Comparison of ENCODE assay signal across 8 mouse cellular contexts in the genomic region with DNA sequence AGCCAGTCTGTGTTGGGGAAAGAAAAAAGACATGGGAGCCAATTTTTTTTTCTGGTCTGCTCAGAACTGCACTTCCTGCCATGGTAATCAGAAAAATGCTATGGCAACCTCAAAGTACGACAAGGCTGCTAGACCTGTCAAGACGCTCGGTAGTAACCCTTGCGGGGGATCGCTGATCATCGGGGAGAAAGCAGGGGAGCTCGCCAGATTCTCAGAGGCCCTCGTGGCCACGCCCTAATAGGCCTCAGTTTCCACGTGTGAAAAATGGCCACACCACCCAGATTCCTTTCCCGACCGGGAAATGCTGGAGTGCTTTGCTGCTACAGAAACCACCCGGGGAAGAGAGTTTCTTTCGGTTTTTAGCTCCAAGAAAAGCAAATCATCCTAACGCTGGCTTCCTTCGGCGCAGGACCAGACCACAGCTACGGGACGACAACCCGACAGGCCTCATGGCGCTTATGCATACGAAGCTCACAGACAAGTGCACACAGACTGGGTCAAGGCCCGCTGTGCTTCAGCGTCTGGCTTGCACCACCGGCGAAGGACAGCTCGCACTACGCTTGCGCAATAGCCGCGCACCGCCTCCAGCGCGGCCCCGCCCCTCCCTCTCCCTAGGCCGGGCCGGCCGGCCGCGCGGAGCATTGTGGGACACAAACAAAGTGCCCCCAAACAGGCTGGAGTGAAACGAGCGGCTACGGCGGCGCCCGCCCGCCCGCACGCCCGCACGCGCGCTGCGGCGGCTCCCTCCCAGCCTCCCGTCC. TPM values are rescaled to one million over a fixed set of nuclear protein-coding genes. Genes with fewer than 3 reads are reported as not detected.
DNase-seq lines count a peak whose midpoint lies in the region; ATAC-seq and TF ChIP-seq lines count a peak whose summit lies in the region.

No protein-coding gene starts in this region.

- H3K4me2 ChIP-seq in forebrain, embryonic 11.5 days (ENCODE audit: low read depth, low read length, severe bottlenecking) = peak overlapping the region; percentile 74
- peak overlapping the region; percentile 81 for H3K4me2 ChIP-seq in heart, postnatal 0 days (ENCODE audit: low read depth, low read length)
- H3K4me2 ChIP-seq in liver, embryonic 16.5 days (ENCODE audit: low read depth, low read length) = peak overlapping the region; percentile 94
- peak overlapping the region; percentile 89 for H3K4me2 ChIP-seq in neural tube, embryonic 13.5 days

- no peaks in the 10 kb centered on the region for H3K27me3 ChIP-seq in forebrain, embryonic 11.5 days (ENCODE audit: control insufficient read depth, insufficient read depth, low read length)
- no peaks in the 10 kb centered on the region for H3K27me3 ChIP-seq in heart, postnatal 0 days (ENCODE audit: control insufficient read depth, insufficient read depth, low read length)
- no peaks in the 10 kb centered on the region for H3K27me3 ChIP-seq in liver, embryonic 16.5 days (ENCODE audit: control insufficient read depth, insufficient read depth, low read depth, low read length)
- no peaks in the 10 kb centered on the region for H3K27me3 ChIP-seq in neural tube, embryonic 13.5 days
- no peaks in the 10 kb centered on the region for H3K27me3 ChIP-seq in testis, adult 2 months (ENCODE audit: control insufficient read depth, insufficient read depth, low read length)

- ATAC-seq in forebrain, embryonic 11.5 days (replicated peaks; ENCODE audit: low FRiP score) = peak; percentile 96
- ATAC-seq in heart, postnatal 0 days (ENCODE audit: insufficient read depth, low read depth) = peak; percentile 96
- ATAC-seq in liver, embryonic 16.5 days (ENCODE audit: low read depth) = peak; percentile 87
- ATAC-seq in neural tube, embryonic 13.5 days (ENCODE audit: low read depth) = peak; percentile 97

- WGBS in forebrain, embryonic 11.5 days = under 1% methylated on average over 42 of the region's 57 CpGs
- WGBS in heart, postnatal 0 days = under 1% methylated on average over 44 of the region's 57 CpGs
- WGBS in liver, embryonic 16.5 days (ENCODE audit: insufficient replicate concordance) = under 1% methylated on average over 57 of the region's 57 CpGs
- WGBS in neural tube, embryonic 13.5 days = under 1% methylated on average over 45 of the region's 57 CpGs

- no peaks in the 10 kb centered on the region for H3K36me3 ChIP-seq in forebrain, embryonic 11.5 days (ENCODE audit: control insufficient read depth, insufficient read depth, low read length)
- H3K36me3 ChIP-seq in heart, postnatal 0 days (replicated peaks; ENCODE audit: control insufficient read depth, insufficient read depth, low read length) = no peaks in the 10 kb centered on the region
- H3K36me3 ChIP-seq in liver, embryonic 16.5 days (ENCODE audit: control insufficient read depth, insufficient read depth) = no peaks in the 10 kb centered on the region
- peaks cover 7% of the 10 kb centered on the region; the same call in 1 of the 2 replicates for H3K36me3 ChIP-seq in neural tube, embryonic 13.5 days
- peaks cover 1% of the 10 kb centered on the region; the same call in 1 of the 2 replicates for H3K36me3 ChIP-seq in testis, adult 2 months (ENCODE audit: control insufficient read depth, insufficient read depth, low read length)

- H3K27ac ChIP-seq in forebrain, embryonic 11.5 days (ENCODE audit: low read depth, low read length) = peak overlapping the region; percentile 97
- H3K27ac ChIP-seq in heart, postnatal 0 days (ENCODE audit: low read depth) = peak overlapping the region; percentile 98
- H3K27ac ChIP-seq in liver, embryonic 16.5 days (ENCODE audit: low read length) = peak overlapping the region; percentile 99
- H3K27ac ChIP-seq in neural tube, embryonic 13.5 days (replicated peaks) = peak overlapping the region; percentile 99
- H3K27ac ChIP-seq in testis, adult 2 months (ENCODE audit: control insufficient read depth, insufficient read depth, low read depth, low read length) = peak overlapping the region; percentile 58

- peaks cover 2% of the 10 kb centered on the region; the same call in 1 of the 2 replicates for H3K4me1 ChIP-seq in forebrain, embryonic 11.5 days (replicated peaks; ENCODE audit: control insufficient read depth, insufficient read depth, low read length)
- peaks cover 8% of the 10 kb centered on the region; the same call in 1 of the 2 replicates for H3K4me1 ChIP-seq in heart, postnatal 0 days (ENCODE audit: control insufficient read depth, insufficient read depth)
- H3K4me1 ChIP-seq in liver, embryonic 16.5 days (ENCODE audit: control insufficient read depth, low read depth, low read length) = peaks cover 14% of the 10 kb centered on the region
- peaks cover 22% of the 10 kb centered on the region for H3K4me1 ChIP-seq in neural tube, embryonic 13.5 days (replicated peaks)
- peaks cover 6% of the 10 kb centered on the region for H3K4me1 ChIP-seq in testis, adult 2 months (ENCODE audit: control insufficient read depth, insufficient read depth, low read length)

- no peak for TF ChIP-seq CTCF in heart, postnatal 0 days (IDR thresholded peaks at IDR 0.05; ENCODE audit: low read depth)
- no peak for TF ChIP-seq CTCF in testis, adult 2 months (IDR thresholded peaks at IDR 0.05; ENCODE audit: control insufficient read depth, insufficient read depth, insufficient replicate concordance, low read depth, low read length)

- no peak for TF ChIP-seq EP300 in heart, postnatal 0 days (IDR thresholded peaks at IDR 0.05; ENCODE audit: low read depth)

- peak; percentile 85 to 90 for DNase-seq in CD8-positive naive resting alpha-beta T cell, adult 2 months (ENCODE audit: low read depth in 2 of 2, low spot score in 2 of 2)
- peak; percentile 81 for DNase-seq in c-Kit-positive CD71-negative TER-119-negative erythroid progenitor cells, embryonic 14.5 days (ENCODE audit: low read depth)
- peak; percentile 98 for DNase-seq in forebrain, embryonic 11.5 days (ENCODE audit: low spot score)
- peak; percentile 96 for DNase-seq in heart, postnatal 0 days (ENCODE audit: low spot score)
- DNase-seq in kidney, postnatal 4 days = peak; percentile 97 to 98

- no peaks in the 10 kb centered on the region for H3K9me3 ChIP-seq in forebrain, embryonic 11.5 days (ENCODE audit: control insufficient read depth, low read length)
- H3K9me3 ChIP-seq in heart, postnatal 0 days (replicated peaks; ENCODE audit: control insufficient read depth, low read length) = no peaks in the 10 kb centered on the region
- no peaks in the 10 kb centered on the region for H3K9me3 ChIP-seq in liver, embryonic 16.5 days (replicated peaks; ENCODE audit: control insufficient read depth, low read length)
- H3K9me3 ChIP-seq in neural tube, embryonic 13.5 days = no peaks in the 10 kb centered on the region

- peak overlapping the region; percentile 83 for H3K4me3 ChIP-seq in forebrain, embryonic 11.5 days (ENCODE audit: low read depth, low read length)
- H3K4me3 ChIP-seq in heart, postnatal 0 days (ENCODE audit: low read depth, low read length) = peak overlapping the region; percentile 86
- H3K4me3 ChIP-seq in liver, embryonic 16.5 days (ENCODE audit: low read depth, low read length) = peak overlapping the region; percentile 92
- H3K4me3 ChIP-seq in neural tube, embryonic 13.5 days = peak overlapping the region; percentile 93
- peak overlapping the region; percentile 80 for H3K4me3 ChIP-seq in testis, adult 2 months (ENCODE audit: control insufficient read depth, low read depth, low read length)

- TF ChIP-seq POLR2A in testis, adult 2 months (IDR thresholded peaks at IDR 0.05; ENCODE audit: control insufficient read depth, low read depth, low read length) = peak; percentile 96

- peak overlapping the region; percentile 90 for H3K9ac ChIP-seq in forebrain, embryonic 11.5 days (ENCODE audit: low read length)
- peak overlapping the region; percentile 89 for H3K9ac ChIP-seq in heart, postnatal 0 days (replicated peaks; ENCODE audit: low read depth, low read length)
- peak overlapping the region; percentile 96 for H3K9ac ChIP-seq in liver, embryonic 16.5 days (ENCODE audit: low read depth, low read length)
- peak overlapping the region; percentile 92 for H3K9ac ChIP-seq in neural tube, embryonic 13.5 days

RNA-seq across cellular contexts. Expression of a gene that starts 0.5 kb away (rescaled TPM):
- polyA plus RNA-seq in forebrain, embryonic 11.5 days (2014; fragmentation: Nextera tagmentation; extraction: Ambion mirVana) = 5.8 and 6.8 TPM in 2 replicates
- 30.1 and 31.6 TPM in 2 replicates for total RNA-seq in heart, postnatal 0 days (2014; rRNA removed; ENCODE audit: low replicate concordance)
- polyA plus RNA-seq in heart, postnatal 0 days (2015; fragmentation: Nextera tagmentation; extraction: Ambion mirVana) = 4.3 and 5.4 TPM in 2 replicates
- 5.8 and 6.3 TPM in 2 replicates for polyA plus RNA-seq in liver, embryonic 16.5 days (2015; fragmentation: Nextera tagmentation; extraction: Ambion mirVana)
- polyA plus RNA-seq in neural tube, embryonic 13.5 days (2015; fragmentation: Nextera tagmentation; extraction: Ambion mirVana) = 3.9 and 4.7 TPM in 2 replicates
- polyA plus RNA-seq in testis, adult 2 months (2012; rRNA removed) = 35.8 and 40.7 TPM in 2 replicates

Comparison
In these comparisons a context has a peak if more than half of its experiments do, and no peak if none do; other contexts are left out.
1. Peak in every context shown above with its lines: DNase-seq, ATAC-seq, H3K4me3 ChIP-seq and H3K27ac ChIP-seq.